Mouse (Mus musculus) ES-E14 (cell line): ENCODE data around the gene C87499.

Experiments
- CHD2 ChIP-seq: IDR thresholded peaks from 2 replicates; pipeline ENCODE4 v1.6.1; 2014; ENCODE audit warnings: mild to moderate bottlenecking, low read depth, low read length, inconsistent platforms
- HCFC1 ChIP-seq: IDR thresholded peaks from 2 replicates; pipeline ENCODE4 v1.6.1; 2012; ENCODE audit warnings: low read length, inconsistent platforms, borderline replicate concordance; ENCODE audit not compliant: insufficient read depth
- MAFK ChIP-seq: IDR thresholded peaks from 2 replicates; pipeline ENCODE4 v1.6.1; 2014; ENCODE audit warnings: mild to moderate bottlenecking, low read depth, low read length, inconsistent platforms; ENCODE audit not compliant: insufficient read depth
- ZC3H11A ChIP-seq: IDR thresholded peaks from 2 replicates; pipeline ENCODE4 v1.6.1; 2012; ENCODE audit warnings: low read depth, mild to moderate bottlenecking, inconsistent platforms, low read length, borderline replicate concordance
- ZNF384 ChIP-seq: IDR thresholded peaks from 2 replicates; pipeline ENCODE4 v1.6.1; 2012; ENCODE audit warnings: low read depth, low read length, inconsistent platforms

- TF ChIP-seq HCFC1 (no peak), ZC3H11A (no peak), MAFK (no peak), ZNF384 (no peak), CHD2 (no peak)
Observed at GRCm38 (mm10) chr4:88603276-88603675, 30.9 kb downstream of the C87499 start, which contains the start of gene Ifna12.
